Mouse (Mus musculus) liver, postnatal 0 days (tissue): ENCODE data around the gene Nadk2.

Source experiments
- CTCF ChIP-seq: sonication (generic); IDR thresholded peaks from 2 replicates; pipeline ENCODE4 v1.5.1; 2016; ENCODE audit warnings: antibody characterized with exemption, low read depth
- EP300 ChIP-seq: IDR thresholded peaks from 2 replicates; pipeline ENCODE4 v1.6.1; 2016; ENCODE audit warnings: antibody characterized with exemption, low read depth, mild to moderate bottlenecking

DNA sequence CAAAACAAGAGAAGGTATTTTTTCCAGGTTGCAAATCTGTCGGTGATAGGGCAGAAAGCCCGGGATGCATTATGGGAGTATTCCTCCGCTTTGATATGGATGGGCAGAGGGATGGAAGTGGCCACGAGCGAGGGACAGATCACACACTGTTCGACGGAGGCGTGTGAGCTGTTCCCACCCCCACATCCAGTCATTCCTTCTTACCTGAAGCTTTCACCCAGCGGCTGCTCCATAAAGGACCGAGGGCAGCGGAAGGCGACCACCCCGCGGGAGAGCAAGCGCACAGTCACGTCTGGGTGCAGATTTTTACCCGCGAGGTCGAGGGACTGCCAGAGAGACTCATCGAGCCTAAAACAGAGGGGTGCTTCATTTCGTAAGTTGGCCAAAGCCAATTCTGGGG, 53.8 kb downstream of the Nadk2 start:
- TF ChIP-seq CTCF = no peak
- TF ChIP-seq EP300 = no peak
